Mouse (Mus musculus): ENCODE measurements at regions not wholly inside any gene's neighbourhood (a gene's known extent, or its start where the extent isn't known, plus 50 kb on each side); places are given as distances from the start of the nearest gene placed in this dataset.

DNA sequence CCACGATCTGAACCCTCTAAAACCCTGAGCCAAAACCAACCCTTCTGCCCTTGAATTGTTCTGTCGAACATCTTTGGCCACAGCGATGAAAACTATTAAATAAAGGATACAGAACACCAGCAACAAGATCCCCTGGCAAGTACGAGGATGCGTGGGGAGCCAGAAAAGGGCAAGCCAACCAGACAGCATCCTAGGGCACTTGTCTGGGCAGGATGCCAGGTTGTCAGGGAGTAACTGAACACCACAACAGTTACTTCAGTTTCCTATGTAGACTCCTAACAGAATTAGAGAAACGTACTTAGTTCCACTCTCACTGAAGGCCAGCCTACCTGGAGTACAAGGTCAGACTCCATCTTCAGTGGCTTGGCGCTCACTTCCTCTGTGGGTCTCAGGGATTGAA lies 138.4 kb upstream of the Med14 start:
- Histone ChIP-seq H3K9ac (no peak overlapping the region), H3K9me3 (ENCODE audit: control insufficient read depth, low read length) (no peaks in the 10 kb centered on the region), H3K4me2 (replicated peaks) (no peak overlapping the region), H3K27me3 (ENCODE audit: control insufficient read depth, insufficient read depth, low read length) (no peaks in the 10 kb centered on the region), H3K27ac (no peak overlapping the region), H3K4me3 (replicated peaks; ENCODE audit: low read length) (no peak overlapping the region), H3K36me3 (replicated peaks; ENCODE audit: control insufficient read depth, insufficient read depth) (no peaks in the 10 kb centered on the region), H3K4me1 (replicated peaks; ENCODE audit: control insufficient read depth, insufficient read depth, low read length) (no peaks in the 10 kb centered on the region)
- ATAC-seq (ENCODE audit: low FRiP score): no peak
- 73% methylated on average over 7 of the region's 7 CpGs for WGBS
- DNase-seq (ENCODE audit: low spot score): no peak

DNA sequence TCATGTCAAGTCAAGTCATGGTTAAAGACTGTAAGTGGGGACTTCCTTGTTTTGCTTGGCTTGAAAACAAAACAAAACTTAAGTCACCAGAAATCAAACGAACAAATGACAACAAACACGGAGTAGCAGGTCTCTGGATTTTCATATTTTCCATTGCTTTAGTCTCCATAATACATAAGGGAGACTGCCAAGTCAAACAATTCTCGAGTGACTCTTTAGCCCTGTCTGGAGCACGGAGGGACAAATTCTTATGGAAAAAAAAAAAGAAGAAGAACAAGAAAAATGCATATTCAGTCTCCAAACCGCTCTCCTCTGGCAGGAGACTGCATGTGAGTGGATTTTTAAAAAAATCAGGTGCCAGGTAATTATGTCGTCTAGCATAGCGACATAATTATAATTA lies 129.6 kb upstream of the Med14 start:
- Histone ChIP-seq H3K4me2 (replicated peaks) (no peak overlapping the region), H3K27me3 (ENCODE audit: control insufficient read depth, insufficient read depth, low read length) (no peaks in the 10 kb centered on the region), H3K27ac (no peak overlapping the region), H3K4me1 (replicated peaks; ENCODE audit: control insufficient read depth, insufficient read depth, low read length) (peaks cover 5% of the 10 kb centered on the region), H3K4me3 (replicated peaks; ENCODE audit: low read length) (no peak overlapping the region), H3K36me3 (replicated peaks; ENCODE audit: control insufficient read depth, insufficient read depth) (no peaks in the 10 kb centered on the region), H3K9ac (no peak overlapping the region), H3K9me3 (ENCODE audit: control insufficient read depth, low read length) (no peaks in the 10 kb centered on the region)
- DNase-seq (ENCODE audit: low spot score): no peak
- 72% methylated on average over 7 of the region's 7 CpGs for WGBS
- ATAC-seq (ENCODE audit: low FRiP score): no peak

DNA sequence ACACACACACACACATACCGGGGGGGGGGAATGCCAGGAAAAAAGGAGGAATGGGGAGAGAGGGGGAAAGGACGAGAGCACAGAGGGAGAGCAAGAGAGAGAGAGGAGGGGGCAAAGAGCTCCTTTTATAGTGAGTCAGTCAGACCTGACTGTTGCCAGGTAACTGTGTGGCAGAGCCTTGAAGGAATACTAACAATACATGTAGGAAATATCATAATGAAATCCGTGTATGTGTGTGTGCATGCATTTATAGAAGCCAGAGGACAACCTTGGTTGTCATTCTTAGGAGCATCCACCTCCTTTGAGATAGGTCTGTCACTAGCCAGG lies 127.6 kb upstream of the Med14 start:
- no peaks in the 10 kb centered on the region for H3K27me3 ChIP-seq (ENCODE audit: control insufficient read depth, insufficient read depth, low read length)
- H3K36me3 ChIP-seq (replicated peaks; ENCODE audit: control insufficient read depth, insufficient read depth): no peaks in the 10 kb centered on the region
- H3K4me1 ChIP-seq (replicated peaks; ENCODE audit: control insufficient read depth, insufficient read depth, low read length): peaks cover 5% of the 10 kb centered on the region
- DNase-seq (ENCODE audit: low spot score) (no peak), ATAC-seq (ENCODE audit: low FRiP score) (peak; percentile 50)
- peak overlapping the region; percentile 33; the same call in 1 of the 2 replicates for H3K4me2 ChIP-seq (replicated peaks)
- 40% methylated on average over 3 of the region's 3 CpGs for WGBS
- H3K27ac ChIP-seq: peak overlapping the region; percentile 91
- H3K9me3 ChIP-seq (ENCODE audit: control insufficient read depth, low read length): no peaks in the 10 kb centered on the region
- 0 out of 2 replicates have a peak overlapping the region, but pooled peaks have one; percentile 16 for H3K9ac ChIP-seq
- no peak overlapping the region for H3K4me3 ChIP-seq (replicated peaks; ENCODE audit: low read length)

DNA sequence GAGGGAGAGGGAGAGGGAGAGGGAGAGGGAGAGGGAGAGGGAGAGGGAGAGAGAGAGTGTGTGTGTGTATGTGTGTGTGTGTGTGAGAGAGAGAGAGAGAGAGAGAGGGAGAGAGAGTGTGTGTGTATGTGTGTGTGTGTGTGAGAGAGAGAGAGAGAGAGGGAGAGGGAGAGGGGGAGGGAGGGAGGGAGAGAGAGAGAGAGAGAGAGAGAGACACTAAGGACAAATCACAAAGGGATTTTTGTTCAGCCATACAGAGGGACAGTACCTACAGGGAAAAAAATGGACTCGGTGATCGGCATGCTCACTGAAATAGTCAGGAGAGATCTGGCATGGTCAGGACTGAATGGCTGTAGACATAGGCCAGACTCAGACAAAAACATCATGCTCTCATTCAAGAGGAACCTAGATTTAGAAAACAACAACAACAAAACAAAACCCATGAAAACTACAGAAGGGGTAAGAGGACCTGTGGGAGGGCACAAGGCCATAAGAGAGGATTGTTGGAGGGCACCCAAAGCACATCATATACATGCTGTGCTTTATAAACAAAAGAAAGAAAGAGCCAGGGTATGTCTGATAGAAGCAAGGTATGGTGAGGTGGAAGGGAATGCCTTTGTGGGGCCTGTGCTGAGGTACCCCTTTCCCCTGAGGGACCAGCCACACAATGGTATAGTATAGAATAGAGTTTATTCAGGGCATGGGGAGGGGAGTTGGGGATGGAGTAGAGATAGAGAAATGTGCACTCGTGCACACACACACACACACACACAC lies 127.0 kb upstream of the Med14 start:
- H3K9ac ChIP-seq: peak overlapping the region; percentile 16; the same call in 1 of the 2 replicates
- no peaks in the 10 kb centered on the region for H3K27me3 ChIP-seq (ENCODE audit: control insufficient read depth, insufficient read depth, low read length)
- DNase-seq (ENCODE audit: low spot score) (no peak), ATAC-seq (ENCODE audit: low FRiP score) (peak; percentile 56)
- H3K4me3 ChIP-seq (replicated peaks; ENCODE audit: low read length): no peak overlapping the region
- H3K4me1 ChIP-seq (replicated peaks; ENCODE audit: control insufficient read depth, insufficient read depth, low read length): peaks cover 5% of the 10 kb centered on the region
- 31% methylated on average over 3 of the region's 3 CpGs for WGBS
- peak overlapping the region; percentile 91 for H3K27ac ChIP-seq
- no peaks in the 10 kb centered on the region for H3K36me3 ChIP-seq (replicated peaks; ENCODE audit: control insufficient read depth, insufficient read depth)
- no peaks in the 10 kb centered on the region for H3K9me3 ChIP-seq (ENCODE audit: control insufficient read depth, low read length)
- peak overlapping the region; percentile 33 for H3K4me2 ChIP-seq (replicated peaks)

DNA sequence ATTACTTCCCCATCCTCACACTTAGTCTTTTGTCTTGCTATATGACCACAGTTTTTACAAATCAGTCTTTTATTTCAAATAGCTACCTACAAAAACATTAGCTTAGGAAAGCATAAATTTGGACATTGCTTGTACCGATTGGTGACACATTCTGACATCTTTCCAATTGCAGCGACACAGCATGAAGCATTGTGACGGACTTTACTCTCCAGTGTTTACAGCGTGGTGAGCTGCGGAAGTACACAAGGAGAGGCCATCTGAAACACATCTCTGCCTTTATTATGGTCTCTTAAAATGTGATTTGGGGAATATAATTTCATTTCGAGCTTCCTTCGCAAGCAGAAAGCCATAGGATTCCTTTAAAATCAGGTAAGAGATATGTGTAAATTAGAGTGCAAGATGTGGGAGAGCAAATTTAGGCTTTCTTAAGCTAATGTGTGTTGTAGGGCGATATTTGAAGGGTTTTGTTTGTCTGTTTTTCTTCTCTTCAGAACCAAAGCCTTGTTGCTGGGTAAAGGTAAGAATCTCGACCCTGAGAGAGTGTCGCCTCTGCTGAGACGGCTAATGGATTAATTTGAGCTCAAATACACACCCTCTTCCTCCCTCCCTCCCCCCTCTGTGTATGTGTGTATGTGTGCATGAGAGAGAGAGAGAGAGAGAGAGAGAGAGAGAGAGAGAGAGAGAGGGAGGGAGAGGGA lies 126.3 kb upstream of the Med14 start:
- Histone ChIP-seq H3K9me3 (ENCODE audit: control insufficient read depth, low read length) (no peaks in the 10 kb centered on the region), H3K4me2 (replicated peaks) (peak overlapping the region; percentile 28), H3K4me1 (replicated peaks; ENCODE audit: control insufficient read depth, insufficient read depth, low read length) (peaks cover 5% of the 10 kb centered on the region), H3K4me3 (replicated peaks; ENCODE audit: low read length) (no peak overlapping the region), H3K36me3 (replicated peaks; ENCODE audit: control insufficient read depth, insufficient read depth) (no peaks in the 10 kb centered on the region), H3K27me3 (ENCODE audit: control insufficient read depth, insufficient read depth, low read length) (no peaks in the 10 kb centered on the region), H3K9ac (no peak overlapping the region), H3K27ac (peak overlapping the region; percentile 91)
- WGBS: 45% methylated on average over 11 of the region's 11 CpGs
- DNase-seq (ENCODE audit: low spot score): no peak
- peak; percentile 35; the same call in 1 of the 2 replicates for ATAC-seq (ENCODE audit: low FRiP score)

DNA sequence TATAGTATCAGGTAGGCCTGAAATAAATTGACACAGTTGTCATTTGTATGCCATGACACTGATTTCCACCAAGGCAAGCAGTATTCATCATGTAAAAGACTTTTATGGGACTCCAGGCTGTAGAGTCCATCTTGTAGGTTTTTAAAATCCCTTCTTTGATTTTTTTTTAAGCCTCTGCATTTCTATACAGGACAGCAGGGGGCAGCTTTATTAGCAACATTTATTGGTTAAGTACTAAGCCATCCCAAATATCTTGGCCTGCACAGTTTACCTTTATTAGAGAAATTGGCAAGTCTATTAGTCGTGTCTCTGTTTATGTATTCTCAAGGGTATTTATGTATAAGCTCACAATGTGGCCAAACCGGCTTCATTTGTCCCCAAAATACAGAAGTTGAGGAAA lies 125.6 kb upstream of the Med14 start:
- Histone ChIP-seq H3K27me3 (ENCODE audit: control insufficient read depth, insufficient read depth, low read length) (no peaks in the 10 kb centered on the region), H3K27ac (peak overlapping the region; percentile 91), H3K4me3 (replicated peaks; ENCODE audit: low read length) (no peak overlapping the region), H3K4me2 (replicated peaks) (no peak overlapping the region), H3K9me3 (ENCODE audit: control insufficient read depth, low read length) (no peaks in the 10 kb centered on the region), H3K9ac (no peak overlapping the region), H3K4me1 (replicated peaks; ENCODE audit: control insufficient read depth, insufficient read depth, low read length) (peaks cover 5% of the 10 kb centered on the region), H3K36me3 (replicated peaks; ENCODE audit: control insufficient read depth, insufficient read depth) (no peaks in the 10 kb centered on the region)
- WGBS: 36% methylated on average over 2 of the region's 2 CpGs
- DNase-seq (ENCODE audit: low spot score) (no peak), ATAC-seq (ENCODE audit: low FRiP score) (no peak)

DNA sequence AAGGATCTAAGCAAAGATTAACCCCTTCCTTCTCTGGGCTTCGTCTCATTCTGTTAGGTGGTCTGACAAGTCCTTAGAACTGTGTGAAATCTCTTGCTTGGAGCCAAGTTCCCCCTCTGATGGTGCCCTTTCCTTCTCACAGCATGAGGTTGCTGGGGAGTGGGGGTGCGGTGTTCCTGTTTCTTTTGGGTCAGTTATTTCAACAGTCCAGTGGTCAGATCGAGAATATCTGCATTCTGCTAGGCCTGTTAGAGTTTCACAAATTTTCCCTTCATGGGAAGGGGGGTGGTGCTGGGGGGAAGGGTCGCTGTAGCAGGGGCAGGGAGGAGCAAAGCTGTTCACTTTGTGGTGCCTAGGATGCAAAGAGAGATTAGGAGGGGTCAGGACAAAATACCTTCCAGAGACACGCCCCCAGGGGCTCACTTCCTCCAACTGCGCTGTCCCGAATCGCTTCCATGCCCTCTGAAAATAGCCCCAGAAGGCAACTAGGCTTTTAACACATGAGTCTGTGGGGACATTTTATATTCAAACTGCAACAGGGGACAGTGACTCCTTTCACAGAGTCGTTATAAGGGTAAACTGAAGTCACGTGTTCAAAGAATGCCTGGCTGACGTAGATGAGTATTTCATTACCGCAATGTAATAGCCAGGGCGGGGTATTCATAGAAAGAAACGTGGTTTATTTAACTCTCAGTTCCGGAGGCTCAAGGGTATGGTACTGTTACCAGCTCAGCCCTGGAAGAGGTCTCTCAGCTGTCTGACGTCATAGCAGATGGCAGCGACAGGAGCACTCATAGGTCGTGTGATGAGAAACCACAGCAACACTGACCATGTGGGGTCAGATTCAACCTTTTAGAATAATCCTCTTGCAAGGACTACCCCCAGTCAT lies 124.5 kb upstream of the Med14 start:
- no peaks in the 10 kb centered on the region for H3K36me3 ChIP-seq (replicated peaks; ENCODE audit: control insufficient read depth, insufficient read depth)
- 25% methylated on average over 18 of the region's 18 CpGs for WGBS
- H3K4me1 ChIP-seq (replicated peaks; ENCODE audit: control insufficient read depth, insufficient read depth, low read length): peaks cover 5% of the 10 kb centered on the region
- peak; percentile 61 for ATAC-seq (ENCODE audit: low FRiP score)
- H3K9me3 ChIP-seq (ENCODE audit: control insufficient read depth, low read length): no peaks in the 10 kb centered on the region
- H3K9ac ChIP-seq: no peak overlapping the region
- H3K4me2 ChIP-seq (replicated peaks): peak overlapping the region; percentile 19; the same call in 1 of the 2 replicates
- peak overlapping the region; percentile 91; the same call in 1 of the 2 replicates for H3K27ac ChIP-seq
- H3K27me3 ChIP-seq (ENCODE audit: control insufficient read depth, insufficient read depth, low read length): no peaks in the 10 kb centered on the region
- DNase-seq (ENCODE audit: low spot score): no peak
- H3K4me3 ChIP-seq (replicated peaks; ENCODE audit: low read length): no peak overlapping the region

DNA sequence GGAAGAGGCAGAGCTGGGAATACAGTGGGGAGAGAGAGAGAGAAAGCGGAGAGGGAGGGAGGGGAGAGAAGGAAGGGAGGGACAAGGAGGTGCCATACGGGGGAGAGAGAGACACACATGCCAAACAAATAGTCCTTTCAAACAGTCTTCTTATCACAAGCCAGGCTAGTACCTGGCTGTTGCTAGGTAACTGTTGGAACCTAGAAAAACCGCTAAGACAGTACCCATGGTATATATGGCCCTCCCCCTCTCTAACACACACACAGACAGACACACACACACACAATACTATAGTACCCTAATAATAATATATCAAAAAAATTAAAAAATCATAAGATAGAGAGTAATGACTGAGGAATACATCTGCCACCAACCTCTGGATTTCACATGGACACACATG lies 117.4 kb upstream of the Med14 start:
- Histone ChIP-seq H3K9ac (no peak overlapping the region), H3K36me3 (replicated peaks; ENCODE audit: control insufficient read depth, insufficient read depth) (no peaks in the 10 kb centered on the region), H3K27ac (no peak overlapping the region), H3K4me1 (replicated peaks; ENCODE audit: control insufficient read depth, insufficient read depth, low read length) (no peaks in the 10 kb centered on the region), H3K27me3 (ENCODE audit: control insufficient read depth, insufficient read depth, low read length) (no peaks in the 10 kb centered on the region), H3K4me3 (replicated peaks; ENCODE audit: low read length) (no peak overlapping the region), H3K4me2 (replicated peaks) (no peak overlapping the region), H3K9me3 (ENCODE audit: control insufficient read depth, low read length) (no peaks in the 10 kb centered on the region)
- WGBS: 61% methylated on average over 3 of the region's 3 CpGs
- ATAC-seq (ENCODE audit: low FRiP score): peak; percentile 40; the same call in 1 of the 2 replicates
- DNase-seq (ENCODE audit: low spot score): no peak

DNA sequence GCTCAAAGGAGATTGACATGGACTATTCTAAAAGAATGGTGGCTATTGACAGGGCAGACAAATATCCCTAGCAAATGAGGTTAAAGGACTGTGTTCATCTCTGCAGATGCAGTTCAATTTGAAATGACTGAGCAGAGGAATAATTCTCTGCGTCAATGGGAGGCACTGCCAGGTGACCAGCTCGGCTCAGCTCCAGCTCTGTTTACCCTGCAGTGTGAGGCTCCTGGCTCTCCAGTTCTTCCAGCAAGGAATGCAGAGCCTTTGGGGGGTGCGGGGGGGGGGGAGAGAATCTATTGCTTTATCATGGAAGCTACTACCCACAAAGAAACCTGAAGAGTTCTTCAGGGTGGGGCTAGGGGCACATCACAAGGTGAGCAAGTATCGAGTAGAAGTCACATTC lies 115.6 kb upstream of the Med14 start:
- 33% methylated on average over 4 of the region's 4 CpGs for WGBS
- Histone ChIP-seq H3K27ac (no peak overlapping the region), H3K4me1 (replicated peaks; ENCODE audit: control insufficient read depth, insufficient read depth, low read length) (no peaks in the 10 kb centered on the region), H3K36me3 (replicated peaks; ENCODE audit: control insufficient read depth, insufficient read depth) (no peaks in the 10 kb centered on the region), H3K4me3 (replicated peaks; ENCODE audit: low read length) (no peak overlapping the region), H3K9ac (no peak overlapping the region), H3K27me3 (ENCODE audit: control insufficient read depth, insufficient read depth, low read length) (no peaks in the 10 kb centered on the region), H3K4me2 (replicated peaks) (no peak overlapping the region), H3K9me3 (ENCODE audit: control insufficient read depth, low read length) (no peaks in the 10 kb centered on the region)
- ATAC-seq (ENCODE audit: low FRiP score) (no peak), DNase-seq (ENCODE audit: low spot score) (no peak)

Measured in hindbrain, embryonic 14.5 days (tissue).